Mouse (Mus musculus) lung, embryonic 14.5 days (tissue): ENCODE measurements around the gene Aven. TPM values are rescaled to one million over a fixed set of nuclear protein-coding genes. Genes with fewer than 3 reads are reported as not detected.

ENCODE experiments used
- ATAC-seq: fragments of 200-750 bp; cut with Nextera tagmentation; 2 replicates; pipeline ENCODE4 v1.8.0; 2017; ENCODE audit warnings: mild to moderate bottlenecking, moderate TSS enrichment, moderate library complexity; ENCODE audit not compliant: insufficient read depth
- DNase-seq: peaks from one replicate; pipeline ENCODE4 v3.0.0-alpha.2; 2015
- H3K27ac ChIP-seq: fragments of 300-500 bp; sonication (generic); 2 replicates; pipeline ENCODE4 v1.5.1; 2014; ENCODE audit warnings: low read depth, mild to moderate bottlenecking, moderate library complexity
- H3K27me3 ChIP-seq: fragments of 300-500 bp; sonication (generic); 2 replicates; pipeline ENCODE4 v1.6.1; 2014; ENCODE audit warnings: low read length, control low read depth; ENCODE audit not compliant: insufficient read depth
- H3K36me3 ChIP-seq: fragments of 300-500 bp; sonication (generic); 2 replicates; pipeline ENCODE4 v1.6.1; 2014; ENCODE audit warnings: control low read depth; ENCODE audit not compliant: insufficient read depth
- H3K4me1 ChIP-seq: fragments of 300-500 bp; sonication (generic); 2 replicates; pipeline ENCODE4 v1.6.1; 2014; ENCODE audit warnings: antibody characterized with exemption, control low read depth; ENCODE audit not compliant: insufficient read depth
- H3K4me2 ChIP-seq: fragments of 300-500 bp; sonication (generic); 2 replicates; pipeline ENCODE4 v1.6.1; 2014; ENCODE audit warnings: mild to moderate bottlenecking
- H3K4me3 ChIP-seq: fragments of 300-500 bp; sonication (generic); 2 replicates; pipeline ENCODE4 v1.5.1; 2014; ENCODE audit warnings: low read depth, low read length
- H3K9ac ChIP-seq: fragments of 300-500 bp; sonication (generic); 2 replicates; pipeline ENCODE4 v1.6.1; 2014
- H3K9me3 ChIP-seq: fragments of 300-500 bp; sonication (generic); 2 replicates; pipeline ENCODE4 v1.6.1; 2016; ENCODE audit warnings: low read depth, low read length, control low read depth
- CTCF ChIP-seq: IDR thresholded peaks from 2 replicates; pipeline ENCODE4 v1.5.1; 2016; ENCODE audit warnings: antibody characterized with exemption, low read depth
- WGBS: fragments of 180-500 bp; shearing (Covaris S2); extraction: QIAGEN DNeasy Blood & Tissue Kit; methylation state at CpG from one replicate; pipeline ENCODE4 v1.1.7; 2014; 5-methylcytosine and 5-hydroxymethylcytosine counted together
- polyA plus RNA-seq: library from polyadenylated mRNA; unstranded; fragments of >200 nt; fragmentation: Nextera tagmentation; extraction: Ambion mirVana; gene quantifications from 2 replicates; pipeline ENCODE4 v1.2.1, GENCODE M21; 2014

The Aven gene
- polyA plus RNA-seq, 1 experiment from 2014 or later, result 7.2 TPM

- no peaks in the 10 kb centered on the region for H3K4me1 ChIP-seq
- no peak for ATAC-seq
- no peaks in the 10 kb centered on the region for H3K27me3 ChIP-seq
- no peak overlapping the region for H3K4me3 ChIP-seq
- H3K36me3 ChIP-seq, result no peaks in the 10 kb centered on the region
- no peak for TF ChIP-seq CTCF
- 69% methylated on average over 3 of the region's 3 CpGs for WGBS
- H3K4me2 ChIP-seq, result no peak overlapping the region
- H3K9ac ChIP-seq, result no peak overlapping the region
- no peaks in the 10 kb centered on the region for H3K9me3 ChIP-seq
- no peak for DNase-seq
- H3K27ac ChIP-seq, result no peak overlapping the region
These were observed 113.8 kb downstream of the Aven start for GRCm38 (mm10) chr2:112606536-112606935.

- DNase-seq, result peak; percentile 23
- WGBS, result 76% methylated on average over 3 of the region's 3 CpGs
These were observed 119.9 kb downstream of the Aven start for GRCm38 (mm10) chr2:112612628-112613027.

GRCm38 (mm10) chr2:112614375-112614774, 121.6 kb downstream of the Aven start:
- ATAC-seq, result no peak
- Histone ChIP-seq H3K9ac (no peak overlapping the region), H3K27ac (no peak overlapping the region), H3K4me1 (no peaks in the 10 kb centered on the region), H3K36me3 (no peaks in the 10 kb centered on the region), H3K4me2 (no peak overlapping the region), H3K4me3 (no peak overlapping the region), H3K27me3 (no peaks in the 10 kb centered on the region), H3K9me3 (no peaks in the 10 kb centered on the region)
- no peak for DNase-seq
- WGBS, result 81% methylated on average over 7 of the region's 7 CpGs
- no peak for TF ChIP-seq CTCF

More at GRCm38 (mm10) chr2:112612628-112613027, 119.9 kb downstream of the Aven start:
- H3K27me3 ChIP-seq, result no peaks in the 10 kb centered on the region
- peak; percentile 32; the same call in 1 of the 2 replicates for TF ChIP-seq CTCF
- H3K4me3 ChIP-seq, result no peak overlapping the region
- H3K9ac ChIP-seq, result no peak overlapping the region
- no peaks in the 10 kb centered on the region for H3K9me3 ChIP-seq
- H3K36me3 ChIP-seq, result no peaks in the 10 kb centered on the region
- no peaks in the 10 kb centered on the region for H3K4me1 ChIP-seq
- no peak for ATAC-seq
- H3K27ac ChIP-seq, result no peak overlapping the region
- no peak overlapping the region for H3K4me2 ChIP-seq

DNA sequence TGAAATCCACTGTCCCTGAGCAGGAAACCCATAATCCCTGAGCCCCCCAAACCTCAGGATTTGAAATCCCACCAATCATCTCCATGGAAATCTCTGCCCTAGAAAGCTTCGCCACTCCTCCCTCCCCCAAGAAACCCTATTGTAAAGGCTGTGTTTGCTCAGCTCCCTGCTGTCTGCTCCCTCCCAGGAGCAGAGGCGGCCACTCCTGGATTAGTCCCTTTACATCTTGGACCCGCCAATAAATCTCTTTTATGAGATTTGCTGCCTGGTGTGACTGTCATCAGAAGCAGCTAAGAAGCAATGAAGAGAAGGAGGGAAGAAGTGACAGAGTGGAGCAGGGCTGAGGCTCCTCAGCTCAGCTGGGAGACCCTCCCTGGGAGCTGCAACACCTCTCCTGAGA, 124.4 kb downstream of the Aven start:
- Histone ChIP-seq H3K9ac (no peak overlapping the region), H3K27ac (no peak overlapping the region), H3K9me3 (no peaks in the 10 kb centered on the region), H3K36me3 (no peaks in the 10 kb centered on the region), H3K4me2 (no peak overlapping the region), H3K4me3 (no peak overlapping the region), H3K4me1 (no peaks in the 10 kb centered on the region), H3K27me3 (no peaks in the 10 kb centered on the region)
- 27% methylated on average over 3 of the region's 3 CpGs for WGBS
- no peak for TF ChIP-seq CTCF
- DNase-seq (no peak), ATAC-seq (no peak)

DNA sequence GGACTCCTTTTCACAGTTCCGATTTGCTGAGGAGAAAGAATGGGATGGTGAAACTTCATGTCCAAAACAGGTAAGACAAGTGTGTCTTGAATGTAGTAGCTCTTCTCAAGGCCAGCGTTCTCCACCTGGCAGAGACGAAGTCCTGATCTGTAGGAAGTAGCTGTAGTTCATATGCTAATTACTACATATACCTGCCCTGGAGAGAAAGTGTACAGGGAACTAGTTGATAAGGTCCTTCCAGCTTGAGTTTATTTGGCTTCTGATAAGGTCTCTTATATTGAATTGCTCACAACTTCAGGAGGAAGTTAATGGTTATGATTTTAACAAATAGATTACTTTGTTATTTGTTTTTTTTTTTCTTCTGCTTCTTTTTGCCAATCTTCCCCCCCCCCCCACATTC, 132.4 kb downstream of the Aven start:
- Histone ChIP-seq H3K4me1 (no peaks in the 10 kb centered on the region), H3K27ac (no peak overlapping the region), H3K36me3 (no peaks in the 10 kb centered on the region), H3K9ac (no peak overlapping the region), H3K9me3 (no peaks in the 10 kb centered on the region), H3K4me3 (no peak overlapping the region), H3K27me3 (no peaks in the 10 kb centered on the region), H3K4me2 (no peak overlapping the region)
- WGBS, result 78% methylated on average over 3 of the region's 3 CpGs
- ATAC-seq (no peak), DNase-seq (no peak)
- no peak for TF ChIP-seq CTCF

GRCm38 (mm10) chr2:112630669-112631068, 137.9 kb downstream of the Aven start:
- Histone ChIP-seq H3K4me3 (no peak overlapping the region), H3K27me3 (no peaks in the 10 kb centered on the region), H3K4me2 (no peak overlapping the region), H3K36me3 (no peaks in the 10 kb centered on the region; the same call in 1 of the 2 replicates), H3K4me1 (no peaks in the 10 kb centered on the region), H3K27ac (no peak overlapping the region), H3K9ac (no peak overlapping the region), H3K9me3 (no peaks in the 10 kb centered on the region)
- 76% methylated on average over 11 of the region's 11 CpGs for WGBS
- no peak for ATAC-seq
- no peak for DNase-seq
- TF ChIP-seq CTCF, result no peak

DNA sequence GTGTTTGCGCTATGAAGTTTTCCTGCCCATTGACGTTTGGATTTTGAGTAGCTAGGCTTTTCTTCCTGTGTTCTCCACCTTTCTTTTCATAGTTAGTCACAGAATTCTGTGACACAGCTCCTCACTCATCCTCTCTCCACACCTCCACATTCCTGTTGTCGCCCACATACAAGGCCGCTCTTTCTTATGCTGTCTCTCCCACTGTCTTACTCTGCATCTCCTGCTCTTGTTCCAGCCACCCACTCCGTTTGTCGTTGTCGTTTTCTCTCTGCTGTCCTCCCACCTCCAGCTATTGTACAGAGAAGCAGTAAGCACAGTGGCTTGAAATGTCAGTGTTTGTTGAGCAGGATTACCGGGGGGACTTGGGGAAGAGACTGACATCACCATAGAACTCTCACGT, 139.8 kb downstream of the Aven start:
- Histone ChIP-seq H3K27ac (no peak overlapping the region), H3K4me2 (no peak overlapping the region), H3K27me3 (no peaks in the 10 kb centered on the region), H3K4me3 (no peak overlapping the region), H3K9ac (no peak overlapping the region), H3K9me3 (no peaks in the 10 kb centered on the region), H3K4me1 (no peaks in the 10 kb centered on the region), H3K36me3 (no peaks in the 10 kb centered on the region; the same call in 1 of the 2 replicates)
- WGBS, result 87% methylated on average over 9 of the region's 9 CpGs
- TF ChIP-seq CTCF, result no peak
- DNase-seq, result no peak
- no peak for ATAC-seq

DNA sequence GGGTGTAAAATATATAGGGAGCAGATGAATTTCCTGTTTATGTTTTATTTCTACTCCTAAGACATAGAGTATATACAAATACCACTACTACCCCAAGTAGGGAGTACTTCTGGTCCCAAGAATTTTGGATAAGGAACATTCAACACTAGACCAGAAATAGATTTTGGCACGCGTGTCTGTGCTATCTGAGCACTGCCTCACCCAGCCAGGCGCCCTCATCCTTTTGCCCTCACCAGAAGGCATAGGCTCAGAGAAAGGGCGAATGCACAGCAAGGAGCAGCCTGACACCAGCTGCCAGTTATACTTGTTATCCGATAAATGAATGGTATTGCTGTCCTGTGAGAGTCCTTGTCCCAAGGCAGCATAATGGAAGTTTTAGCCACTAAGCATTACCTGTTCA, 144.4 kb downstream of the Aven start:
- Histone ChIP-seq H3K36me3 (no peaks in the 10 kb centered on the region; the same call in 1 of the 2 replicates), H3K9ac (no peak overlapping the region), H3K27me3 (no peaks in the 10 kb centered on the region), H3K4me1 (no peaks in the 10 kb centered on the region), H3K9me3 (no peaks in the 10 kb centered on the region), H3K4me2 (no peak overlapping the region), H3K27ac (no peak overlapping the region), H3K4me3 (no peak overlapping the region)
- TF ChIP-seq CTCF, result no peak
- no peak for DNase-seq
- no peak for ATAC-seq
- 84% methylated on average over 5 of the region's 5 CpGs for WGBS
